Mouse (Mus musculus) frontal cortex, adult (tissue): ENCODE measurements around the gene Actr10.

ENCODE experiments used
- ATAC-seq: cut with Nextera tagmentation; 2 replicates; pipeline ENCODE4 v1.9.2; 2017; ENCODE audit warnings: mild to moderate bottlenecking, moderate library complexity, mixed read lengths; ENCODE audit not compliant: low TSS enrichment

Gene Actr10

DNA sequence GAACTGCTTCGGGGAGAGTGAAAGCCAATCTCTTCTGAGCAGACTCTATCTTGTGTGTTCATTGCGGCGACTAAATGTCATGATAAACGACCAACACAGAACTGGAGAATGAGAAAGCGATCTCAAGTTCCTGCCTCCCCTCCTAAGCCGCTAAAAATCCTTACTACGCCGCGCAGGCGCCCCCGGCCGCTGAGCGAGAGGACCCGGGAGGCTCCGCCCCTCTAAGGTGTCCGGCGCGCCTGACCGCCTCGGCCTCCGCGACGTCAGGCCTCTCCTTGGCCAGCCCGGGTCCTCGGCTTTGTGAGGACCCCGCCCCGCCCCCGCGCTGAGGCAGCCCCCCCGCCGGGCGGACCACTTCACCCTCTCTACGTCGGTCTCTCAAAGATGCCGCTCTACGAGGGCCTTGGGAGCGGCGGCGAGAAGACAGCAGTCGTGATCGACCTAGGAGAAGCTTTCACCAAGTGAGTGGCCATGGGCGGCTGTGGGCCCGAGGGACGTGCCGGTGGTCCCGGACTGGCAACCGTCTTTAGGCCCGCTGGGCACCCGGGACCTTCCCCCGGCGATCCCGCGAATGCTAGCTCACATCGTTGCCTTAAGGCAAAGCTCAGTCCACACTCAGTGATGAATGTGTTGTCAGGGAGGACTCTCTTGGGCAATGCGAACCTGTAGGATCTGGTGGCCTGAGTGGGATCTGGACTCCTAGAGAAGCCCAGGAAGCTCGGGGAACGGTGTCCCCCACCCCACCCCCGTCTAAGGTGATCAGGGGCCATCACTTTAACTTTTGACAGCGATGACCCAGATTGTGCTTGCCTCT is at the start of gene Actr10:
Actr10 (plus strand) TSS at position 287 of the 814 bp plus-strand sequence.
- ATAC-seq: peak; percentile 98

DNA sequence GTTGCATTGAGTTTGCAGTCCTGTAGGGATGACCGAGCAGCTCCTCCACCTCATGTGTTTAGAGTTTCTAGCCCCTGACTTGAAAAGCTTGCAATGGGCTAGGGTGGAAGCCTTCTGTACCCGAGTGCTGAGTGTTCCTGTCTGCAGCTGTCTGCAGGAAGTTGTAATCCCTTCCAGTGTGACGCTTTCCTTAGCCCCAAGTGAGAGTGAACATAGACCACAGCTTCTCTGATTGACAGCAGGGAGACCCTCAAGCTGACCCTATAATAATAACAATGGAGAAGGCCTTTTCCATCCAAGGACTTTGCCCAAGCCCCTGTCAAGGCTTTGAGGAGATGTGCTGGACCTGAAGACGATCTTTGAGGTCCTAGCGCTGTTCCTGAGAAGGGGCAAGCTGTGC is 47.3 kb upstream of the Actr10 start:
- ATAC-seq: no peak

DNA sequence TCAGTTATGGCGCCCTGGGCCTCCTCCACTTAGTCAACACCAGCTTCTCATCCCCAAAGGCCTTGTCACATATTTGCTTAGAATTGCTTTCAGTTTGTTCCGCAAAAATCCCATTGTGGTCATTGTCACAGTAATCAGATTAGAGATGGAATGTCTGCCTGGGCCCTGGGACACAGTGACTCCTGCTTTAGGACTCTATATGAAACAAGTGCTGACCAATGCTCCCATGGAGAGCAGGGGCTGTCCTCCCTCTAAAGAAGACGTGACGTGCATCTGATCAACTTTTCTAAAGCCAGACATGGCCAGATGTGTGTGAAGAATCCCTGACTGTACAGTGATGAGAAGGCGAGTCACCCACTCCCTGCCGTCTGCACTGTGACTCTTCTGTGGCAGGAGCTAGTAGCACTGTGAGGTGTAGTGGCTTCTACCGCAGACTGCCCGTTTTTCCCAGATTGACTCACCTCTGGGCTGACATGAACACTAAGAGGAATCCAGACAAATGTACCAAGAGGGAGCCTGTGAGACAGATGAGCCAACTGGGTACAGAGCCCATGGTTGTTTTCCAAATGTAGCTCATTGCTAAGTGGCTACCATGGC is 46.7 kb upstream of the Actr10 start:
- ATAC-seq: no peak

DNA sequence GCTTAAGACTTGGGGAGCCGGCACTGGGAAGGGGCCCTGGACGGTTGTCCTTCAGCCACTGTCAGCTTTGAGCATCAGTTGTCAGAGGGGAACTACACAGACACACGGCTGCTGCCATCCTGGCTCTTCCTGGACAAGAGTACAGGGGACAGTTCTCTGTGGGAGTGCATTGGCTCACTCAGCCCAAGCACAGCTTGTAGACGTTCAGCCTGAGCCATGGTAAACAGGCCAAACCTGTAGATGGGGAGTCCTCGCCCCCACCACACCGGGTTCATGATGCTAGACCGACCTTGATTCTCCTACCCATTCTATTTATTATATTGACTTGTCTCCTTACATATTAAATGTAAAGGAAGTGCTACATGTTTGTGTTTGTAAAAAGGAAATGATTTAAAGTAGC is 42.4 kb upstream of the Actr10 start:
- ATAC-seq: no peak

DNA sequence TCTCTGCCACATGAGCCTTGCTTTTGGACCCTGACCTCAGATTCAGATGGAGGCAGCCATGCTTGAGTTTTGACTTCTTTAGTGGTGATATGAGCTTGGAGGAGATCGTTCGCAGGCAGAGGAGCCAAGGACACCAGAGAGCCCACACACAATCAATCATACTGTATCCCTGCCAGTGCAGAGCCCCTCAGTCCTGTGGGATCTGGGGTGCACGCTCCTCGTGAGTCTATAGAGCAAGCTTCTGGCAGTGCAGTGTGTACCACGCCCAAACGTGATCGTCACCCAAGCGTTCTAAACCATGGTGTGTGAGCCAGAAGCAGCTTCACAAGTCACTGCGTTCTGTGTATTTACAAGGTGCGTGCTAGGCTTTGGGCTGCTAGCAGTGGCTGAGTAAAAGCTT is 41.6 kb upstream of the Actr10 start:
- ATAC-seq: no peak

DNA sequence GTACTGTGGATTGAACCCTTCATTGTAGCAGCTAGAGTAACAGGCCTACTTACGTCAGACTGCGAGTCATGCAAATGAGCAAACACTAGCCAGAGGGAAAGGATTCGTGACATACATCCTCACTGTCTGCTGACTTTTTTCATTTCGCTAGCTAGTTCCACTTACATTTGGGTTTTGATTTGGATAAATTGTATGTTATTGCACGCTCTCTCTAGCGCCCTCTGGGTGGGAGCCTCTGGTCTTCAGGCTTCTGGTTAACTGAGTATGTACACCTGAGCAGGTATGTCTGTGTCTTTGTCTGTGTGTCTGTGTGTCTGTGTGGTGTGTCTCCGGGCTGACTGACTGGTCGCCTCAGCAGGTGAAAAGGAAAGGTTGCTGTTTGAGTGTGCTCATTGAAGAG is 40.2 kb upstream of the Actr10 start:
- peak; percentile 61 for ATAC-seq

DNA sequence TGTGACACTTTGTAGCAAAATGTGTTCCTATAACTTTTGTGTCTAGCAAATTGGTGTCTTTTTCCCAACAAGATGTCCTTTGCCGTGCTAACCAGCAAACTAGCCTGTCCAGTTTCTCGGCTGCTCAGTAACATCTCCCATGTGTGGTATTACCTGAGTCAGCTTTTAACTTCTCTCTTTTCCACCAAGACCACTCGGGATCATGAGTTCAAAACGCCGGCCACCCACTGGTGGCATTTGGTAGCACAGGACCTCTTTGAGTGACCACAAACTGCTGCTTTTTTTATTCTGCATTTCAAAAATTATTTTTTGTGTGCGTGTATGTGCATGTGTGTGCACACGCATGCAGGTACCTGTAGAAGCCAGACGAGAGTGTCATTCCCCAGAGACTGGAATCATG is 39.2 kb upstream of the Actr10 start:
- ATAC-seq: no peak

DNA sequence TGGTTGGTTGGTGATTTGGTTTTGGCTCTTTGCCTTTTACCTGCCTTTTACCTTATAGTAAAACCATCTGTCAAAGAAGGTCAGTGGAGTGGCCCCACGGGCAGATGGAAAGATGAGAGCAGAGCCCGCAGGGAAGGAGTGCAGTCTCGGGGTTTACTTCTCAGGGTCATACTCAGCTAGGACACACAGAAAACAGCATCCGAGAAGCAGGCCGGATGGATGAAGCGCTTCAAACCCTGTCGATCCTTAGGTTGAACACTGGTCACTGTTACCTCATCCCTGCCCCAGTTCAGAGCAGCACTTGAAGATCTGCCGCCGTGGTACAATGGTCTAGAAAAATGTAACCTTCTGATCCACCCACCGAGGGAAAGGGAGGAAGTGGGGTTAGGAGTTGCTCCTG is 33.2 kb upstream of the Actr10 start:
- no peak for ATAC-seq

DNA sequence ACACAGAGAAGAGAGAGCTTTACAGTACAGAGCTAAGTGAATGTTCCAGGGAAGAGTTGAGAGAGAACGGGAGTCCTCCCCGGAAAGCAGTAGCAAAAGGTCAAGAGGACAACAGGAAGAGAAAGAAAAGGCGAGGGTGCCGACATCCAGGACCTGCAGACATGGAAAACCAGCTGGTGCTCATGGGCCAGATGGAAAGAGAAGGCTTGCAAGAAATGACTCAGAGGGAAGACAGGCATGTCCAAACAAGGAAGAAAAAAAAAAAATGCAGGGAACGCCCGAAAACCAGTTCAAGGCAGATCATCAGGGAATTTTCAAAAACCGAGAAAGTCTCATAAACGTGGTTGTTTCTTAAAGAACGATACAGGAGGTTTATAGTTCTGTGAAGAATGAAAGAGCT is 30.8 kb upstream of the Actr10 start:
- ATAC-seq: peak; percentile 33; the same call in 1 of the 2 replicates

DNA sequence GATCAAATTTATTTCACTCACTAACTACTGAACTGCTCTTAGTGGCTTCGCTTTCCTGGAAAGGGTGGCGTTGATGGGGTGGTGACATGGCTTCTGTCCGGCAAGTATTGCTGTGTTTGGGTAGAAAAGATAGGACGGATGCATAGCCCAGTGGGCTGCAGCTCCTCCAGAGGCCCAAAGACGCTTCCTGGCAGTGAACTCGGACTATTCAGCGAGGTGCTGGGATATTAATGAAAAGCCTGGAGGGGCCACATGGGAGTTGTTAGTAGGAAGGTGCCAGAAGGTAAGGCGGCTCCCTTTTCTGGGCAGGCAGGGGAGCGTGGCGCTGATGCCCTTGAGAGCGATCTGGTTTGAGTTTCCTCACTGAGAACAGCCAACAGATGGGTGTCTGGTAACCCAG is 30.0 kb upstream of the Actr10 start:
- no peak for ATAC-seq

DNA sequence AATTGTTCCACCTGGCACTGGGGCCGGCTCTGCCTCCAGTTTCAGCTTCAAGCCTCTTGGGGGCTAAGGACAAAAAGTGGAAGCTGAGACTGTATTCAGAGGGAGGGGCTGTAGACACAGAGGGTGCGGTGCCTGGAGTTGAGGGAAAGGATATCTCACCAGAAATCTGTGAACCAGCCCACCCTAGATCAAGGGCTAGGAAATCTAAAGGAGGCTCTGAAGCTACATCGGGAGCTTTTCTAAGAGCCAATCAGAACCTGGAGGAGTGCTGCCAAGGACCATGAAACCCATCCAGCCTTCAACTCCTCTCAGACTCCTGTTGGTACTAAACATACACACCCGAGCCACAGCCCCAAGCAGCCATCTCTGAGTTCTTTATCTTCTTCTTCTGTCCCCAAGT is 29.6 kb upstream of the Actr10 start:
- ATAC-seq: no peak

DNA sequence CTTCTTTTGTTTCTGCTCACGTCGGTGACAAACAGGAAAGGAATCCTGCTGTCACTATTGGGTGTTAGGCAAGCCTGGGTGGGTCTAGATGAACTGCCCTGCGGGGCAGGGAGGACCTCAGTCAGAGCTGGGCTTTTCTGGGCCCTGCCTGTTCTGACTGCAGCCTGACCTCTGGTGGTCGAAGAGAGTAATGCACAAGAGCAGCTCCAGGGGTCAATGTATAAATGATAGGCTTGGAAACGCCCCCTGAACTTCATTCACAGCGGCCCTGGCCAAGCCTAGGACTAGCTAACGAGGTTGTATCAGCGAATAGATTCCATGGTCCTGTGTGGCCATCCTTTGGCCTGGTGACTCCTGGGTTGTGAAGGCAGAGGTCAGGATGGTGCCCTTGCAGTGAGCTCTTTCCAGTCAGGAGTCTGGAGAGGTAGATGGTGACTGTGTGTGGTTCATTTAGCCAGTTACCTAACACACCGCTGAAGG is 27.4 kb upstream of the Actr10 start:
- 0 out of 2 replicates have a peak, but pooled peaks have one; percentile 28 for ATAC-seq

DNA sequence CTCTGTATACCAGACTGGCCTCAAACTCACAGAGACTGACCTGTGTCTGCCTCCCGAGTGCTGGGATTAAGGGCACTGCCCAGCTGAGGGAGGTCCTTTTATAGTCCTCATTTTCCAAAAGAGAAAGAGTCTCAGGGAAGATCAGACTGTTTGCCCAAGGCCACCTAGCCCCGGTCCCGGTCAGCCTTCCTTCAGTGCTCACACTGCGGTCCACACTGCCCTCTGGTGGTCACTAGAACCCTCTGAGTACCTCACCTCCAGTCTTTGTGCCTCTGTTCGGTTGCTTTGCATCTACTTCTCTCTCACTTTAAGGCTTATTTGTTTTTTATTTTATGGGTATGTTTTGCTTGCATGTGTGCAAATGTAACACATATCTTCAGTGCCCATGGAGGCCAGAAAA is 26.6 kb upstream of the Actr10 start:
- peak; percentile 64 for ATAC-seq

DNA sequence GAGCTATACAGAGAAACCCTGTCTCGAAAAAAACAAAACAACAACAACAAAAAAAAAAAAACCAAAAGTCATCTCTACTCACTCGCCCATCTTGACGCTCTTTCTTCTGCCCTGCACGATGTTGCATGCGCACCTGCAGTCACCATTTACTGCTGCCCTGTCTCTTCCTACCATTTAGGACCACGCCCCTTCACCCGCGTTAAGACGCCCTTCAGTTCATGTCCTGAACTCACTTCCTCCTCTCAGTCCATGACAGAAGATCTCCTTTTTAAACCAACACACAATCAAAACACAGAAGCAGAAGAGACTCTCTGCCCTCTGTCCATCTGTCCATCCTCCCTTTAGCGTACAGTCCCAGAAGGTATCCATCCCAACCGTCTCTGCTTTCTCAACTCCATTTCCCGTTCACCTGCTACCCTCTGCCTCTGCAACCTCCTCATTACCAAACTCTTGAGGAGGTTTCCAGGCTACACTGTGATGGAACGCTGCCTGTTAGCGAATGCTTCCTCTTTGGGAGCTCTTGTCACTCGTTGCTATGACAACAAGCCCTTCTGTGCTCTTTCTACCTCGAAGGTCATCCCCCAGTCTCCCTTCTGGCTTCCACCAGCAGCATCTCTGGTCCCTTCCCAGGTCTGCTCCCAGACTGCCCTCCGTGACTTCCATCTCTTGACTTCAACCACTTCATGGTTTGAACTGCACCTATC is 25.8 kb upstream of the Actr10 start:
- no peak for ATAC-seq

DNA sequence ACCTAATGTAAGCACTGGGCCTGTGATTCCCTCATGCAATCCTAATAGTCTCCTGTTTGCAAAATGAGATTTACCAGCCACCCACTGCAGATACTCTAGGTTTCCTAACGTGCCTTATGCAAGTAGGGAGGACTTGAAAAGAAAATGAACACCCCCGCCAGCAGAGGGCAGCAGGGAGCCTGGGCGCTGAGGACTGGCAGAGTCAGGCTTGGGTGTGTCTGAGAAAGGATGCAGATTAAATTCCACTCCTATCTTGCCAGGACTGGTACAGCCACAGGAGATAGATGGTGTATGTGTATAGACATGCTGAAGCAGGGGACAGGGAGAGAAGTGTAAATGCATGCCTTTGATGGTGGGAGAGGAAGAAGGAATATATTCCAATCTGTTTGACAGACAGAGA is 24.2 kb upstream of the Actr10 start:
- ATAC-seq: peak; percentile 36; the same call in 1 of the 2 replicates

DNA sequence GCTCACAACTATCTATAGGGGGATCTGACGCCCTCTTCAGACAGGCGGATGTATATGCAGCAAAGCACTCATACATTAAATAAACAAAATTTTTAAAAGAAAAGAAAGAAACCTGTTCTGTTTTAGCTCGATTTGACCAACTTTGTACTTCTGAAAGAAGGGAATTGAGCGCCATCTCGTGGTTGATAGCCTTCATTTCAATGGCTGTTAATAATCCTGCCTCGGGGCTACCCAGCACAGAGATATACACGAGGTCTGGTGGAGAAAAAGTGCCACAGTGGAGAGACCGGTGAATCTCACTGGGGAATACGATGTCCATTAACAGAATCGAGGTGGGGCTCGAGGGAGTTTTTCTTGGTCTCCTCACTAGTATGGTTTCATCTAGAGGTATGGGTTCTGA is 23.3 kb upstream of the Actr10 start:
- peak; percentile 51; the same call in 1 of the 2 replicates for ATAC-seq

DNA sequence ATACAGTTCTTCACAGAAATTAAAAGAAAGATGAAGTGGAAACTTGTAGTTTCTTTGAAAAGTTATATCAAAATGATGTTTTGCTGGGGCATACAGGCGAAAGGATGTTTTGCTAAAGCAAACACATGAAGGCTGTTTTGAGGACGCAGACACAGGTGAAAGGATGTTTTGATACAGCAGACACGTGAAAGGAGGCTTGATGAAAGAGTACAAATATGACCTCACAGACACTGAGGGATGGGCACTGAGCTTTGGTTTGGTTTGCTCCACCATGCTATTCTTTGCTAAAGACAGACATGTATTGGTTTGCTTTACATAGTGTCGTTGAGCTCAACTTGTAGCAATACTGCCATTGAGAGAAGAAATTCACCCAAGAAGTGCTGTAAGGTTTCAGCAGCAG is 7.9 kb upstream of the Actr10 start:
- no peak for ATAC-seq

DNA sequence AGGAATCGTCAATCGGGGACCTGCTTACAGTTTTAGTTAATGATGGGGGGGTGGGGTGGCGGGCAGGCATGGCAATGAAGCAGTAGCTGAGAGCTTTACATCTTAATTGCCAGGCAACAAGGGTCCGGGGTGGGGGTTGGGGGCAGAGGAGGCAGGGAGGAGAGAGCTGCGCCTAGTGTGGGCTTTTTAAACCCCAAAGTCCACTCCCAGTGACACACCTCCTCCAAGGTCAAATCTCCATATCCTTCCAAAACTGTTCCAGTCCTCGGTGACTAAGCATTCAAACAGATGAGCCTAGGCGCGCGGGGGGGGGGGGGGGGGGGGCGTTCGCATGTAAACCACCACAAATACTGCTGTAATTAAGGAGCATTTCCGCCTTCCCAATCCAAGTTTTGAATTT is 507 bp upstream of the Actr10 start:
- ATAC-seq: 0 out of 2 replicates have a peak, but pooled peaks have one; percentile 2

DNA sequence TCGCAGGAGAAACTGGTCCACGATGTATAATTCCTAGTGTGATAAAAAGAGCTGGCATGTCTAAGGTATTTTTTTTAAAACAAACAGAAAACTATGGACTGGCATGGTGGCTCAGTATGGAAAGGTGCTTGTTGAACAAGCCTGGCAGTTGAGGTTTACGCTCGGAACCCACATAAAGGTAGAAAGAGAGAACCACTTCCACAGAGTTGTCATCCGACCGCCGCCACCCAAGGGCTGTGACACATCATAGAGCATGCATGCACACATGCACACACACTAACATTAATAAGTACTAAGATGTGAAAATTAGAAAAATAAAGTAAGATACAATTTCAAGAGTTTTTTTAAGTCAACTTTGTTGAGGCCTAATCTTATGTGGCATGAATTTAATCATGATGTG is 3.1 kb downstream of the Actr10 start:
- no peak for ATAC-seq

DNA sequence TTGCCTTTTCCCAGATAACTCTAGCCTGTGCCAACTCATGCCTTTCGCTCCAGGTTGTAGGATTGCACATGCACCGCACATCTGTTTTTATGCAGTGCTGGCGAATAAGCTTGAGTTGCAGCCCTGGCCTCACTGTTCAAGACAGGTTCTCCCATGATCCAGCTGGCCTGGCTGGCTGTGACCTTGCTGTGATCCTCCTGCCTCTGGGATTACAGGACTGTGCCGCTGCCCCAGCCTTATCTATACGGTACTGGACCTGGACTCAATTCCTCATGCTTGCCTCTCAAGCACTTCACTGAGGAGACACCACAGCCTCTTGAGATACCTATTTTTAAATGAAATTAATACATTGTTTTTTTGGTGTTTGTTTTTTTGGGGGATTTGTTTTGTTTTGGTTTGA is 6.5 kb downstream of the Actr10 start:
- ATAC-seq: no peak

DNA sequence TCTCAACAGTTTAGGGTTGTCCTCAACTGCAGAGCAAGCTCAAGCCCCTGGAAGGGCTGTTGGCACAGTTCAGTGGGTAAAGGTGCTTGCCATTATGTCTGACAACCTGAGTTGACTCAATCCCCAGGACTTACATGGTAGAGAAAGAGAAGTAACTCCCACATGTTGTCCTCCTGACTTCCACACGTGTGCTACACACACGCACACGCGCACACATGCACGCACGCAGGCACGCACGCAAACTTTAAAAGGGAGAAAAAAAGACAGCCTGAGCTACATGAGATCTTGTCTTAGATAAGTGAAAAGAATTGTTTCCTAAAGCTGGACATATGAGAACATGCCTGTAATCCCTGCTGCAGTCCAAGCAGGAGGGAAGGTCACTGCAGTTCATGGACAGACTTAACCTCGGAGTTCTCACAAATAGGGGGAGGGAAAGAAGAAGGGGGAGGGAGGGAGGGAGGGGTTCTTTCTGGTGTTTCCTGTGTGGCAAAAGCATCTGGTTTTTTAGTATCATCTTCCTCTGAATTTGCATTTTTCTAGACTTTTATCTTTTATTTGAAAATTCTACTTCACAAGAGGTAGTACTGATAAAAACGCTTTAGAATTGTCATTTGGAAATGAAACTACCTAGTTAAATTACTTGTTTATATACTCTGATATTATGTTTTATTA is 9.1 kb downstream of the Actr10 start:
- ATAC-seq: no peak

DNA sequence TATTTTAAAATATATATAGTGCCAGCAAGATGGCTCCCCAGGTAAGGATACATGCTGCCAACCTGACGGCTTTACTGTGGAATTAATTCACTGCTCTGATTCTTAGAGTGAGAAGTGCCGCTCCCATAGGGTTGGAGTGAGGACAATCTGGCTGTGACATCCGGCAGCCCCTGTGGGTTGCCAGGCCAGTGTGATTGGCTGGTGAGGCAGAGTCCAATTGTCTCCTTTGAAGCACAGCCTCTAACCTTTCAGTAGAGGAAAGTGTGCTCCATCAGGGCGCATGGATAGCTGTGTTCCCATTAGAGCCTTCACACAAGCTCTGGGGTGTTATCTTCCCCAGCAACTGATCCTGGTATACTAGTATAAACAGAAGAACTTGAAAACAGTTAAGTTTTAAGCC is 21.0 kb downstream of the Actr10 start:
- ATAC-seq: no peak
